Mouse (Mus musculus): ENCODE measurements around the gene Ubqln1. TPM values are rescaled to one million over a fixed set of nuclear protein-coding genes. Genes with fewer than 3 reads are reported as not detected.

Gene Ubqln1
- 97.7 to 106 TPM (median 103 TPM) in 4 replicates for total RNA-seq (2023)

GRCm38 (mm10) chr13:58215592-58216341 is at the start of gene Ubqln1:
Gene Ubqln1, minus strand, starts transcription at chr13:58215653.

GRCm38 (mm10) chr13:58157447-58158098 is 57.9 kb downstream of the Ubqln1 start, which contains the start of gene Idnk:
Gene Idnk, plus strand, starts transcription at chr13:58157649.

GRCm38 (mm10) chr13:58128396-58128767 is 87.1 kb downstream of the Ubqln1 start, which contains the start of gene Hnrnpa0:
Gene Hnrnpa0, minus strand, starts transcription at chr13:58128556.

Other genes starting within 250 kb of the Ubqln1 start
- gene Klhl3, start 102.1 kb downstream of the Ubqln1 start, total RNA-seq (2023): 0.09 to 0.23 TPM (median 0.16 TPM) in 3 of 4 replicates, not detected in the other
- gene Hnrnpa0, start 87.1 kb downstream of the Ubqln1 start, total RNA-seq (2023): 154 to 161 TPM (median 157 TPM) in 4 replicates
- 58.3 to 70.5 TPM (median 62.2 TPM) in 4 replicates for gene Idnk, start 58.0 kb downstream of the Ubqln1 start, total RNA-seq (2023)
- gene Gkap1, start 60.0 kb upstream of the Ubqln1 start, total RNA-seq (2023): 2.6 to 4.9 TPM (median 3.9 TPM) in 4 replicates
- gene Kif27, start 143.5 kb upstream of the Ubqln1 start, total RNA-seq (2023): 0.36 to 0.38 TPM (median 0.37 TPM) in 4 replicates
- 11.8 to 13.6 TPM (median 12.4 TPM) in 4 replicates for gene 2210016F16Rik, start 169.6 kb upstream of the Ubqln1 start, total RNA-seq (2023)
- 47.2 to 61.5 TPM (median 51.5 TPM) in 4 replicates for gene Rmi1, start 186.6 kb upstream of the Ubqln1 start, total RNA-seq (2023)
- gene Hnrnpk, start 187.7 kb upstream of the Ubqln1 start, total RNA-seq (2023): 1,266 to 1,359 TPM (median 1,310 TPM) in 4 replicates